Comparison of ENCODE assay signal across 24 mouse cellular contexts in the genomic region with DNA sequence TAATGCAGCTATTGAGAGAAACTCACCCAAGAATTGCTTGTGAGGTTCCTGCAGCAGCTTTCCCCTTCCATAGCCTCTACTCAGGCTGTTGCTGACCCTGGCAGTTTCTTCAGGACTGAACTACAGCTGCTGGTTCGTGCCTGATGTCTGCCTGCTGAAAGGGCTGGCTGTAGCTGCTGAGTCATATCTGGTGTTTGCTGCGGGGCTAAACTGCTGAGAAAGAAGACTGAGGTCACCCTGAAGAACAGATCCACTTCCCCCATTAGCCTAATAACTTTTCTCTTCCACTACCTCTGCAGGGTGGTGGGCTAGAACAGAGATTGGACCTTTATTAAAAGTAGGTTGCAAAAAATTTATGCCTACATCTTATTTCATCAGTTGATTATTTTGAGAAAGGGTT.
"Had no signal": no experiment of that assay in that cellular context is flagged by ENCODE, and none has a peak within 500 bp of the region (broad histone marks: within the 10 kb centered on the region; RNA-seq: fewer than 3 reads in every experiment).

No protein-coding gene starts in this region.

- H3K4me1 ChIP-seq: heart, embryonic 13.5 days; heart, embryonic 15.5 days; hindbrain, embryonic 13.5 days; hindbrain, embryonic 15.5 days; kidney, embryonic 15.5 days; limb, embryonic 10.5 days; limb, embryonic 12.5 days; liver, embryonic 13.5 days had no signal

- H3K27ac ChIP-seq: gastrocnemius, adult 2 months; heart, embryonic 13.5 days; heart, embryonic 15.5 days; hindbrain, embryonic 13.5 days; hindbrain, embryonic 15.5 days; hindbrain, postnatal 0 days; kidney, embryonic 15.5 days; kidney, postnatal 0 days; limb, embryonic 10.5 days; limb, embryonic 12.5 days; liver, embryonic 13.5 days had no signal

- DNase-seq: gastrocnemius, adult 2 months; gastrocnemius, postnatal 10 days; gastrocnemius, postnatal 36 days; heart, adult 18-20 months; heart, postnatal 14 days; heart, postnatal 36 days; kidney, adult 11 months; kidney, adult 2 months; kidney, adult 9 months; kidney, postnatal 14 days; kidney, postnatal 36 days; layer of hippocampus, adult 9-11 months; layer of hippocampus, postnatal 36 days; liver; liver, embryonic 13.5 days had no signal

- H3K4me3 ChIP-seq: gastrocnemius, adult 2 months; heart, embryonic 13.5 days; heart, embryonic 15.5 days; hindbrain, embryonic 13.5 days; hindbrain, embryonic 15.5 days; kidney, embryonic 15.5 days; limb, embryonic 10.5 days; limb, embryonic 12.5 days; liver, embryonic 13.5 days had no signal
